Mouse (Mus musculus) kidney, adult 2 months (tissue): ENCODE results near the gene Brat1.

Experiments used
- CTCF ChIP-seq: fragments of 200-500 bp; conservative IDR thresholded peaks from 2 replicates; pipeline ENCODE4 v1.5.1; 2011; ENCODE audit warnings: low read depth, mild to moderate bottlenecking, control low read depth, low read length, moderate library complexity, mixed read lengths; ENCODE audit not compliant: insufficient read depth, insufficient read length
- POLR2A ChIP-seq: fragments of 200-500 bp; IDR thresholded peaks from one replicate; pipeline ENCODE4 v1.6.1; 2011; ENCODE audit warnings: low read depth, low read length, control low read depth

DNA sequence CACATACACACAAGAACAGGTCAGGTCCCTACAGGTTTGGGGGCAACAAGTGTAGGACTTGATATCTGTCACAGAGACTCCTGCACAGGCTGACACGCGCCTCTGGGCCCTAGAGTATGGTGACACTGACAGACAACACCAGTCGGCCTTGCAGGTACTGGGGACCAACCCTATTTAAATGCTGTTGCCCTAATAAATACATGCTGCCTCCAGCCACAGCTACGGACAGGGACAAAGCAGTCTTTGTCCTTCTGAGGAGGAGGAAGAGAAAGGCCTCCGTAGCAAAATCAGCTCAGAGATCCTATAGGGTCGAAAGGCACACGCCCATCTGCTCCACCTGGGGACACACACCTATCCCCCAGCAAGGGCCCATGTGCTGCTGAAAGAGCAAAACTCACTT lies 8.8 kb upstream of the Brat1 start:
- TF ChIP-seq CTCF (no peak), POLR2A (no peak)
